Mouse (Mus musculus): ENCODE data around the gene Dlgap4. TPM values are rescaled to one million over a fixed set of nuclear protein-coding genes. Genes with fewer than 3 reads are reported as not detected.

Dlgap4 gene
- total and polyA plus RNA-seq, 3 experiments: 31.3 to 61.5 (median 32.5) TPM

GRCm38 (mm10) chr2:156678112-156678511, 64.6 kb downstream of the Dlgap4 start:
- peaks cover 4% of the 10 kb centered on the region; the same call in 1 of the 2 replicates for H3K4me1 ChIP-seq (ENCODE audit: control insufficient read depth, insufficient read depth, low read length)
- H3K9ac ChIP-seq (ENCODE audit: low read depth, low read length): no peak overlapping the region
- no peaks in the 10 kb centered on the region for H3K27me3 ChIP-seq (ENCODE audit: control insufficient read depth, insufficient read depth, low read length)
- no peak overlapping the region for H3K27ac ChIP-seq
- H3K36me3 ChIP-seq (ENCODE audit: control insufficient read depth, insufficient read depth, low read length): no peaks in the 10 kb centered on the region
- TF ChIP-seq EP300 (IDR thresholded peaks at IDR 0.05; ENCODE audit: insufficient read depth, low read depth, low read length): no peak
- TF ChIP-seq POLR2A (IDR thresholded peaks at IDR 0.05; ENCODE audit: insufficient read depth, low read depth, low read length): no peak
- no peak for TF ChIP-seq CTCF (IDR thresholded peaks at IDR 0.05)
- WGBS: 76% methylated on average over 4 of the region's 4 CpGs
- intact Hi-C loops (cut with DNase I): no loop called here
- no peaks in the 10 kb centered on the region for H3K79me2 ChIP-seq (replicated peaks; ENCODE audit: control insufficient read depth, insufficient read depth, low read length)
- DNase-seq: no peak
- H3K4me3 ChIP-seq: no peak overlapping the region

GRCm38 (mm10) chr2:156682965-156683364, 69.5 kb downstream of the Dlgap4 start:
- no peaks in the 10 kb centered on the region for H3K36me3 ChIP-seq (ENCODE audit: control insufficient read depth, insufficient read depth, low read length)
- TF ChIP-seq POLR2A (IDR thresholded peaks at IDR 0.05; ENCODE audit: insufficient read depth, low read depth, low read length) (no peak), EP300 (IDR thresholded peaks at IDR 0.05; ENCODE audit: insufficient read depth, low read depth, low read length) (no peak), CTCF (IDR thresholded peaks at IDR 0.05) (no peak)
- H3K9ac ChIP-seq (ENCODE audit: low read depth, low read length): no peak overlapping the region
- H3K4me3 ChIP-seq: no peak overlapping the region
- intact Hi-C loops (cut with DNase I): no loop called here
- DNase-seq: no peak
- H3K79me2 ChIP-seq (replicated peaks; ENCODE audit: control insufficient read depth, insufficient read depth, low read length): no peaks in the 10 kb centered on the region
- H3K27ac ChIP-seq: no peak overlapping the region
- 26% methylated on average over 12 of the region's 12 CpGs for WGBS
- H3K4me1 ChIP-seq (ENCODE audit: control insufficient read depth, insufficient read depth, low read length): peaks cover 4% of the 10 kb centered on the region; the same call in 1 of the 2 replicates
- no peaks in the 10 kb centered on the region for H3K27me3 ChIP-seq (ENCODE audit: control insufficient read depth, insufficient read depth, low read length)

GRCm38 (mm10) chr2:156685999-156686398, 72.5 kb downstream of the Dlgap4 start:
- H3K9ac ChIP-seq (ENCODE audit: low read depth, low read length): no peak overlapping the region
- H3K4me3 ChIP-seq: no peak overlapping the region
- TF ChIP-seq POLR2A (IDR thresholded peaks at IDR 0.05; ENCODE audit: insufficient read depth, low read depth, low read length): no peak
- TF ChIP-seq EP300 (IDR thresholded peaks at IDR 0.05; ENCODE audit: insufficient read depth, low read depth, low read length): no peak
- TF ChIP-seq CTCF (IDR thresholded peaks at IDR 0.05): no peak
- no peak for DNase-seq
- H3K27ac ChIP-seq: no peak overlapping the region
- peaks cover 2% of the 10 kb centered on the region; the same call in 1 of the 2 replicates for H3K4me1 ChIP-seq (ENCODE audit: control insufficient read depth, insufficient read depth, low read length)
- intact Hi-C loops (cut with DNase I): no loop called here
- no peaks in the 10 kb centered on the region for H3K36me3 ChIP-seq (ENCODE audit: control insufficient read depth, insufficient read depth, low read length)
- no peaks in the 10 kb centered on the region for H3K27me3 ChIP-seq (ENCODE audit: control insufficient read depth, insufficient read depth, low read length)
- no peaks in the 10 kb centered on the region for H3K79me2 ChIP-seq (replicated peaks; ENCODE audit: control insufficient read depth, insufficient read depth, low read length)
- WGBS: 67% methylated on average over 14 of the region's 14 CpGs

DNA sequence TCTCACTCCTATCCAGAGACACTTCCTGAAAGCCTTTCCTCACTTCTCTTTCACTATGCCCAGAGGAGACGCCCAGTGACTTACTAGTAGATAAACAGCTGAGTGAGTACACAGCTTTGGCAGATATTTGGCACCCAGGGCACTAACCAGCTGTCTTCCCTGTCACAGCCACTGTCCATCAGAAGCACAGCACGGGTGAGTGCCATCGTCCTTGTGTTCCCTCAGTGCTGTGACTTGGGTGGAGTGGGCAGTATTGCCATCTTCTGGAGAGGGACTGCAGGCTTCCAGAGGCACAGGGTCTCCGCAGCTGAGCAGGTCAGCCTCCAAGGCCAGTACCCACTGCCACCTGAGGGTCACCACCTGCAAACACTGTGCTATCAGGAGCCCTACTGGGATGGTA, 73.2 kb downstream of the Dlgap4 start:
- no peaks in the 10 kb centered on the region for H3K27me3 ChIP-seq (ENCODE audit: control insufficient read depth, insufficient read depth, low read length)
- WGBS: 46% methylated on average over 4 of the region's 4 CpGs
- intact Hi-C loops (cut with DNase I): no loop called here
- H3K9ac ChIP-seq (ENCODE audit: low read depth, low read length): no peak overlapping the region
- no peak for TF ChIP-seq EP300 (IDR thresholded peaks at IDR 0.05; ENCODE audit: insufficient read depth, low read depth, low read length)
- no peak for TF ChIP-seq CTCF (IDR thresholded peaks at IDR 0.05)
- TF ChIP-seq POLR2A (IDR thresholded peaks at IDR 0.05; ENCODE audit: insufficient read depth, low read depth, low read length): no peak
- DNase-seq: no peak
- H3K4me1 ChIP-seq (ENCODE audit: control insufficient read depth, insufficient read depth, low read length): peaks cover 1% of the 10 kb centered on the region; the same call in 1 of the 2 replicates
- H3K4me3 ChIP-seq: no peak overlapping the region
- H3K79me2 ChIP-seq (replicated peaks; ENCODE audit: control insufficient read depth, insufficient read depth, low read length): no peaks in the 10 kb centered on the region
- no peaks in the 10 kb centered on the region for H3K36me3 ChIP-seq (ENCODE audit: control insufficient read depth, insufficient read depth, low read length)
- no peak overlapping the region for H3K27ac ChIP-seq

DNA sequence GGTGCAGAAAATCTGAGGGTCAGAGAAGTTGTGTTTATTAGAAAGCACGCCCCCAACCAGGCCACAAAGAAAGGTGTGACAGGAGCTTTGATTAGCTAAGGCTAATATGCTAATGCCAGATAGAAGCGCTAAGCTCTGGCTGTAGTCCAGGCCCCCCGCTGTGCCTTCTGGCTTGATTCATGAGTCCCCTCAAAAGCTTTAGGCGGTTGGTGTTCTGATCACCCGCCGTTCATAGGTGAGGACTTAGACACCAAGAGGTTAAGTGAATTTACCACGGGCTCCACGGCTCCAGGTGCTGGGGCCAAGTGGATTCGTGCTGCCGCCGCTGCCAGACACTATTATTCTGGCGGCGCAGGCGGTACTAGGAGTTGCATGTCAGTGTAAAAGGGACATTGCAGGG, 75.1 kb downstream of the Dlgap4 start:
- intact Hi-C loops (cut with DNase I): no loop called here
- Histone ChIP-seq H3K4me3 (no peak overlapping the region), H3K9ac (ENCODE audit: low read depth, low read length) (no peak overlapping the region), H3K4me1 (ENCODE audit: control insufficient read depth, insufficient read depth, low read length) (no peaks in the 10 kb centered on the region), H3K27ac (no peak overlapping the region), H3K79me2 (replicated peaks; ENCODE audit: control insufficient read depth, insufficient read depth, low read length) (no peaks in the 10 kb centered on the region), H3K36me3 (ENCODE audit: control insufficient read depth, insufficient read depth, low read length) (no peaks in the 10 kb centered on the region), H3K27me3 (ENCODE audit: control insufficient read depth, insufficient read depth, low read length) (no peaks in the 10 kb centered on the region)
- no peak for DNase-seq
- WGBS: 11% methylated on average over 14 of the region's 14 CpGs
- TF ChIP-seq EP300 (IDR thresholded peaks at IDR 0.05; ENCODE audit: insufficient read depth, low read depth, low read length) (no peak), POLR2A (IDR thresholded peaks at IDR 0.05; ENCODE audit: insufficient read depth, low read depth, low read length) (no peak), CTCF (IDR thresholded peaks at IDR 0.05) (no peak)

DNA sequence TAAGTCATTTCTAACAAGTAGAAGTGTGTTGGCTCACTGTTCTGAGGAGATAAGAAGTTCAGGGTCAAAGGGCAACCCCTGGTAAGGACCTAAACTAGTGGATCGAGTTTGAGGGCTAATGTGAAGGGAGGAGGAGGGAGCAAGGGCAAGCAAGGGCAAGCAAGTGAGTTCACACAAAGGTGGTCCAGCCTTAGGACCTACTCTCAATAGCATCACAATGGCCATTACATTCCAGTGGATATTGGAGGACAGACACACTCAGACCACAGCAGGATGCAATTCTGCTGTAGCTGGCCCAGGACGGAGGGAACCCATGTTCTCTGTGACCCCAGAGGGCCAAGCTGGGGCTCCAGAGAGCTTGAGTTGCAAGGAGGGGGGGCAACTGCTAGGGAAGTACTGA, 77.3 kb downstream of the Dlgap4 start:
- no peak for DNase-seq
- Histone ChIP-seq H3K27ac (no peak overlapping the region), H3K79me2 (replicated peaks; ENCODE audit: control insufficient read depth, insufficient read depth, low read length) (no peaks in the 10 kb centered on the region), H3K27me3 (ENCODE audit: control insufficient read depth, insufficient read depth, low read length) (no peaks in the 10 kb centered on the region), H3K36me3 (ENCODE audit: control insufficient read depth, insufficient read depth, low read length) (no peaks in the 10 kb centered on the region), H3K4me3 (no peak overlapping the region), H3K9ac (ENCODE audit: low read depth, low read length) (no peak overlapping the region), H3K4me1 (ENCODE audit: control insufficient read depth, insufficient read depth, low read length) (no peaks in the 10 kb centered on the region)
- no peak for TF ChIP-seq CTCF (IDR thresholded peaks at IDR 0.05)
- no peak for TF ChIP-seq EP300 (IDR thresholded peaks at IDR 0.05; ENCODE audit: insufficient read depth, low read depth, low read length)
- TF ChIP-seq POLR2A (IDR thresholded peaks at IDR 0.05; ENCODE audit: insufficient read depth, low read depth, low read length): no peak
- 43% methylated on average over 2 of the region's 2 CpGs for WGBS
- intact Hi-C loops (cut with DNase I): no loop called here
